Comparison of ENCODE assay signal across 27 mouse cellular contexts in the genomic region with DNA sequence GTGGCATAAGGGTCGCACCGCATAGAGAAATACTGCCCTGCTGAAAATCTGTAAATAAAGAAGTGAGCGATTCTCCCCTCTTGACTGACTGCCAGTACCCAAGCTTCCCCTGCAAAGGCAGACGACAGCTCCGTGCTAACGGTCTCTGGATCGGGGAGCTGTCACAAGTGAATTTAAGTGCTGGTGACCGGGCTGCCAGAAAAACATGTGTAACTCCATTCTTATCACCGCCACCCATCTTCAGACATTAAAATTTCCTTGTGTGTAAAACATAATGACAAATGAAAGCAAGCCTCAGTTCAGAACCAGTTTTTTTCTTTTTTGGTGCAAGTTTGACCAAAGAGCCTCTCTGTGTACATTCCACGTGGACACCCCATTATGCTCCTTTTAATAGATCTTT.
DNase-seq lines count a peak whose midpoint lies in the region; ATAC-seq and TF ChIP-seq lines count a peak whose summit lies in the region.
"Had no signal": no experiment of that assay in that cellular context is flagged by ENCODE, and none has a peak within 500 bp of the region (broad histone marks: within the 10 kb centered on the region; RNA-seq: fewer than 3 reads in every experiment).

No protein-coding gene starts in this region.

- no peak for TF ChIP-seq CTCF in intestine, postnatal 0 days (IDR thresholded peaks at IDR 0.05; ENCODE audit: low read depth)
- TF ChIP-seq CTCF in brain, embryonic 14.5 days (IDR thresholded peaks at IDR 0.05; ENCODE audit: borderline replicate concordance, extremely low read depth, insufficient read depth, insufficient read length), result no peak

- no peak overlapping the region for H3K9ac ChIP-seq in intestine, embryonic 16.5 days (ENCODE audit: low read depth, low read length)
- no peak overlapping the region for H3K9ac ChIP-seq in intestine, postnatal 0 days (ENCODE audit: low read depth, low read length)
- H3K9ac ChIP-seq in lung, embryonic 15.5 days, result no peak overlapping the region
- H3K9ac ChIP-seq in stomach, embryonic 16.5 days (ENCODE audit: low read length), result no peak overlapping the region
- H3K9ac ChIP-seq: embryonic facial prominence, embryonic 13.5 days; heart, embryonic 13.5 days; hindbrain, embryonic 14.5 days; liver, embryonic 12.5 days; liver, postnatal 0 days; midbrain, embryonic 12.5 days; neural tube, embryonic 15.5 days had no signal

- no peak for ATAC-seq in intestine, embryonic 16.5 days
- ATAC-seq in intestine, postnatal 0 days, result no peak
- no peak for ATAC-seq in lung, embryonic 15.5 days (ENCODE audit: borderline replicate concordance, extremely low read depth, low FRiP score, low TSS enrichment)
- no peak for ATAC-seq in stomach, embryonic 16.5 days (ENCODE audit: insufficient read depth, low FRiP score)
- ATAC-seq: forebrain, embryonic 16.5 days; liver, embryonic 12.5 days; liver, postnatal 0 days had no signal

- H3K27ac ChIP-seq in intestine, embryonic 16.5 days (ENCODE audit: low read length), result peak overlapping the region; percentile 48; the same call in 1 of the 2 replicates
- no peak overlapping the region for H3K27ac ChIP-seq in intestine, postnatal 0 days (ENCODE audit: low read depth, low read length)
- peak overlapping the region; percentile 91 for H3K27ac ChIP-seq in lung, embryonic 15.5 days
- peak overlapping the region; percentile 73; the same call in 1 of the 2 replicates for H3K27ac ChIP-seq in stomach, embryonic 16.5 days (ENCODE audit: low read length)
- H3K27ac ChIP-seq: forebrain, embryonic 10.5 days; heart, embryonic 13.5 days; hindbrain, embryonic 14.5 days; layer of hippocampus, adult 2 months; liver, embryonic 12.5 days; midbrain, embryonic 12.5 days; neural tube, embryonic 15.5 days had no signal

- no peak for TF ChIP-seq POLR2A in brain, embryonic 14.5 days (IDR thresholded peaks at IDR 0.05; ENCODE audit: borderline replicate concordance, extremely low read depth, insufficient read depth, insufficient read length, poor library complexity, severe bottlenecking)

- no peak overlapping the region for H3K4me3 ChIP-seq in intestine, embryonic 16.5 days (ENCODE audit: low read length)
- H3K4me3 ChIP-seq in intestine, postnatal 0 days (ENCODE audit: low read depth, low read length), result no peak overlapping the region
- H3K4me3 ChIP-seq in lung, embryonic 15.5 days, result no peak overlapping the region
- no peak overlapping the region for H3K4me3 ChIP-seq in stomach, embryonic 16.5 days (replicated peaks; ENCODE audit: low read length)
- H3K4me3 ChIP-seq: embryonic facial prominence, embryonic 13.5 days; forebrain, embryonic 10.5 days; heart, embryonic 13.5 days; layer of hippocampus, adult 2 months; liver, embryonic 12.5 days; midbrain, embryonic 12.5 days; neural tube, embryonic 15.5 days had no signal

- H3K4me2 ChIP-seq in intestine, embryonic 16.5 days (ENCODE audit: low read depth, low read length), result no peak overlapping the region
- no peak overlapping the region for H3K4me2 ChIP-seq in intestine, postnatal 0 days (replicated peaks; ENCODE audit: low read depth)
- no peak overlapping the region for H3K4me2 ChIP-seq in lung, embryonic 15.5 days
- no peak overlapping the region for H3K4me2 ChIP-seq in stomach, embryonic 16.5 days (ENCODE audit: low read depth, low read length)
- H3K4me2 ChIP-seq: embryonic facial prominence, embryonic 13.5 days; heart, embryonic 13.5 days; hindbrain, embryonic 14.5 days; liver, embryonic 12.5 days; midbrain, embryonic 12.5 days; neural tube, embryonic 15.5 days had no signal

- no peak for DNase-seq in lung, adult 18-20 months
- DNase-seq in brain, embryonic 14.5 days (ENCODE audit: low read depth), result peak; percentile 44
- DNase-seq in layer of hippocampus, postnatal 25 days (ENCODE audit: extremely low spot score in 1 of 2, low spot score in 1 of 2), result no peak
- DNase-seq: adrenal gland, postnatal 14 days; cerebellum, adult 11-12 months; cerebellum, adult 9-11 months; heart, postnatal 10 days; kidney, adult 18-20 months; kidney, postnatal 36 days; left cerebral cortex, postnatal 4 days; liver, postnatal 0 days; right cerebral cortex, postnatal 25 days; thymus, postnatal 4 days had no signal

- no peaks in the 10 kb centered on the region for H3K27me3 ChIP-seq in intestine, embryonic 16.5 days (replicated peaks; ENCODE audit: control insufficient read depth, insufficient read depth, low read length)
- no peaks in the 10 kb centered on the region for H3K27me3 ChIP-seq in intestine, postnatal 0 days (replicated peaks; ENCODE audit: control insufficient read depth, insufficient read depth, low read length)
- no peaks in the 10 kb centered on the region for H3K27me3 ChIP-seq in lung, embryonic 15.5 days
- no peaks in the 10 kb centered on the region for H3K27me3 ChIP-seq in stomach, embryonic 16.5 days (ENCODE audit: control insufficient read depth, insufficient read depth, low read length)
- H3K27me3 ChIP-seq: liver, embryonic 12.5 days; megakaryocyte, embryonic 14.5 days; midbrain, embryonic 12.5 days; neural tube, embryonic 15.5 days had no signal

- 48% methylated on average over 10 of the region's 10 CpGs for WGBS in intestine, embryonic 16.5 days
- 60% methylated on average over 10 of the region's 10 CpGs for WGBS in intestine, postnatal 0 days
- 22% methylated on average over 10 of the region's 10 CpGs for WGBS in lung, embryonic 15.5 days
- WGBS in stomach, embryonic 16.5 days, result 43% methylated on average over 10 of the region's 10 CpGs

- no peaks in the 10 kb centered on the region for H3K9me3 ChIP-seq in intestine, embryonic 16.5 days (ENCODE audit: control insufficient read depth, low read length)
- H3K9me3 ChIP-seq in intestine, postnatal 0 days (ENCODE audit: control insufficient read depth), result no peaks in the 10 kb centered on the region
- no peaks in the 10 kb centered on the region for H3K9me3 ChIP-seq in lung, embryonic 15.5 days
- H3K9me3 ChIP-seq in stomach, embryonic 16.5 days (replicated peaks; ENCODE audit: control insufficient read depth, low read length), result no peaks in the 10 kb centered on the region
- H3K9me3 ChIP-seq: embryonic facial prominence, embryonic 13.5 days; forebrain, embryonic 10.5 days; heart, embryonic 13.5 days; liver, embryonic 12.5 days; midbrain, embryonic 12.5 days; neural tube, embryonic 15.5 days had no signal

- H3K4me1 ChIP-seq in intestine, embryonic 16.5 days (ENCODE audit: control insufficient read depth, insufficient read depth, low read length), result peaks cover 14% of the 10 kb centered on the region
- H3K4me1 ChIP-seq in intestine, postnatal 0 days (replicated peaks; ENCODE audit: control insufficient read depth, insufficient read depth, low read length), result no peaks in the 10 kb centered on the region
- H3K4me1 ChIP-seq in lung, embryonic 15.5 days, result peaks cover 43% of the 10 kb centered on the region
- peaks cover 36% of the 10 kb centered on the region for H3K4me1 ChIP-seq in stomach, embryonic 16.5 days (ENCODE audit: control insufficient read depth, insufficient read depth, low read length)
- H3K4me1 ChIP-seq: heart, embryonic 13.5 days; liver, embryonic 12.5 days; megakaryocyte, embryonic 14.5 days; midbrain, embryonic 12.5 days had no signal

- H3K36me3 ChIP-seq in intestine, embryonic 16.5 days (ENCODE audit: control insufficient read depth, insufficient read depth, low read length), result no peaks in the 10 kb centered on the region
- H3K36me3 ChIP-seq in intestine, postnatal 0 days (ENCODE audit: control insufficient read depth, insufficient read depth), result no peaks in the 10 kb centered on the region
- no peaks in the 10 kb centered on the region for H3K36me3 ChIP-seq in lung, embryonic 15.5 days
- H3K36me3 ChIP-seq in stomach, embryonic 16.5 days (ENCODE audit: control insufficient read depth, insufficient read depth, low read length), result no peaks in the 10 kb centered on the region
- H3K36me3 ChIP-seq: embryonic facial prominence, embryonic 13.5 days; forebrain, embryonic 10.5 days; heart, embryonic 13.5 days; liver, embryonic 12.5 days; midbrain, embryonic 12.5 days; neural tube, embryonic 15.5 days had no signal
